Mouse (Mus musculus): Measurements from ENCODE around the gene Usp48. TPM values are rescaled to one million over a fixed set of nuclear protein-coding genes. Genes with fewer than 3 reads are reported as not detected.

The Usp48 gene
- polyA plus RNA-seq, 1 experiment from 2014 or later = 85.9 TPM

DNA sequence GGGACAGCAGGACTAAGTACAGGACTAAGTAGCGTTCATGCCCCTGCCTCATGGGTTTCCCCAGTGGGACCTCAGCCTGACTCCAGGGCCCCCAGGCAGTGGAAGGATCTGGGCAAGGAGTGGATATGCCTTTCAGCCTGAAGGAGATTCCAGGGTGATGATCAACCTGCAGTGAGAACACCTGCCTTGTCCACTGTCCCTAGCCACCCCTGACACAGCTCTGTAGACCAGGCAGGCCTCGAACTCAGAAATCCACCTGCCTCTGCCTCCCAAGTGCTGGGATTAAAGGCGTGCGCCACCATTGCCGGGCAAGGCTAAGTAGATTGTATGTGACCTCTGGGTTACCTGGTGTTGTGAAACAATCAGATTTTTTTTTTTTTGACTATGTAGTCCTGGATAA, 72.2 kb downstream of the Usp48 start:
- H3K9me3 ChIP-seq (replicated peaks) = no peaks in the 10 kb centered on the region

DNA sequence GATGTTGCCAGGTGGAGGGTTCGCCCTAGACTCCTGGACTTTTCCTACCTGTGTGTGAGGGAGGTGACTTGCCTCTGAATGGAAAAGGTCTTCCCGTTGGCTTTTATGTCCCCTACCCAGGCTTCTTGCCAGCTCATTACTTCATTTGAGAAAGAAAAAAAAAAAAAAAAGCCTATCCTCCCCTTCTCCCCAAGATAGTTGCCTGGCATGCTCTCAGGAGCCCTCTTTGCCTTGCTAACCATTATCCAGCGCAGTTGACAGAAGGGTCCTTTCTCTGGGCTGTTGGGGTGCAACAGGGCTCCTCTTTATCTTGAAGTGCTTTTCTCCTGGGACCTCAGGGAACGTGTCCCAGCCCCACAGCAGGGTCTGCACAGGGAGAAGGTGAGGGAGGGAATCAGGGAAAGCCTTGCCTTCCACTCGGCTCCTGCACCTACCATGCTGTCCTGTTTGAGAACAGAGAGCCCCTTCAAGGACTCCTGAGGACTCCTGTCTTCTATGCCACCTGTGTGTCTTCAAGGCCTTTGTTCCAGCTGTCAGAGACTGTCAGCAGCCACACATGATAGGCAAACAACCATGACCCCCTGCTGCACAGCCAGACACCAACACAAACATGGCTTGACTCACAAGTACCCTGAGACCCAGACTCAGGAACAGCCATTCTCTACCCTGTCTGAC, 72.9 kb downstream of the Usp48 start:
- Histone ChIP-seq H3K4me1 (peaks cover 37% of the 10 kb centered on the region), H3K4me3 (no peak overlapping the region), H3K9ac (no peak overlapping the region), H3K36me3 (no peaks in the 10 kb centered on the region), H3K27me3 (peaks cover 40% of the 10 kb centered on the region), H3K4me2 (replicated peaks) (no peak overlapping the region), H3K9me3 (replicated peaks) (no peaks in the 10 kb centered on the region), H3K27ac (no peak overlapping the region)
- ATAC-seq (ENCODE audit: low FRiP score) = no peak
- WGBS = 58% methylated on average over 5 of the region's 5 CpGs

More for the DNA sequence above, 72.2 kb downstream of the Usp48 start:
- Histone ChIP-seq H3K9ac (no peak overlapping the region), H3K36me3 (no peaks in the 10 kb centered on the region), H3K4me2 (replicated peaks) (0 out of 2 replicates have a peak overlapping the region, but pooled peaks have one; percentile 95), H3K4me1 (peaks cover 44% of the 10 kb centered on the region), H3K4me3 (no peak overlapping the region), H3K27me3 (peaks cover 40% of the 10 kb centered on the region), H3K27ac (no peak overlapping the region)
- ATAC-seq (ENCODE audit: low FRiP score) = no peak
- WGBS = 91% methylated on average over 5 of the region's 5 CpGs

DNA sequence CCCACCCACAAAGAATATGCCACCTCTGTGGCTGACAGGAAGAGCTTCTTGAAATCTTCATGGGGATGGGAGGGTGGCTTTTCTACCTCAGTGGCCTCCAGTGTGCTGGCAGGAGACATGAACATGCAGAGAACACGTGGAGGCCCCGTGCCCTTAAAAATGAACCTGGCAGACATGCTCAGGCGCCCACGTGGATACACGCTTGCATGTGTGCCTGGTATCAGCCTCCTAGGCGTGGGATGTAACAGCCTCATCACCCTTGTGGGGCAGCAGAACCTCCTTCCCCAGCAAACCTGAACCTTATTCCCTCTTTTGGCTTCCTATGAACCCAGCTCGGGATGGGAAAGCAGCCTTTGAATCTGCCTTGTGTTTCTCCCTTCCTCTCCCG, 73.4 kb downstream of the Usp48 start:
- Histone ChIP-seq H3K4me1 (peaks cover 32% of the 10 kb centered on the region), H3K27me3 (peaks cover 40% of the 10 kb centered on the region), H3K9ac (no peak overlapping the region), H3K27ac (no peak overlapping the region), H3K36me3 (no peaks in the 10 kb centered on the region), H3K4me3 (no peak overlapping the region), H3K4me2 (replicated peaks) (no peak overlapping the region), H3K9me3 (replicated peaks) (no peaks in the 10 kb centered on the region)
- no peak for ATAC-seq (ENCODE audit: low FRiP score)
- 67% methylated on average over 8 of the region's 8 CpGs for WGBS

DNA sequence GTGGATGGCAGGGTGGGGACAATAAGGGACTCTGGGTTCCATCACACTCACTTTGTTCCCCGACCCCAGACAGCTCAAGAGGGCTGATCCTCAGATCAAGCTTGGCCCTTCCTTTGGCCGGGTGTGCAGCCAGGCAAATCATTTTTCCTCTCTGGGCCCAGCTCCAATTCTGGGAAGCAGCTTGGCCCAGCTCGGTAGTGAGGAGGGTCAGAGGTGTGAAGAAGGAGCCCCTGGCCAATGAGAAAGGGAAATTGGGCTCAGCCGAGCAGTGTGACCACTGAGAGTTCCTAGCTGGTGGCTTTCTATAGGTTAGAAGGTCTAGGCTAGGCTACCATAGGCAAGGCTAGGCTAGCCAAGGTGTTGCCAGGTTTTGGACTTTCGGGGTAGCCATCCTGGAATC, 74.2 kb downstream of the Usp48 start:
- Histone ChIP-seq H3K27me3 (peaks cover 40% of the 10 kb centered on the region), H3K9me3 (replicated peaks) (no peaks in the 10 kb centered on the region), H3K4me3 (no peak overlapping the region), H3K36me3 (no peaks in the 10 kb centered on the region), H3K9ac (no peak overlapping the region), H3K4me2 (replicated peaks) (no peak overlapping the region), H3K4me1 (peaks cover 32% of the 10 kb centered on the region), H3K27ac (peak overlapping the region; percentile 53; the same call in 1 of the 2 replicates)
- 54% methylated on average over 5 of the region's 5 CpGs for WGBS
- no peak for ATAC-seq (ENCODE audit: low FRiP score)

DNA sequence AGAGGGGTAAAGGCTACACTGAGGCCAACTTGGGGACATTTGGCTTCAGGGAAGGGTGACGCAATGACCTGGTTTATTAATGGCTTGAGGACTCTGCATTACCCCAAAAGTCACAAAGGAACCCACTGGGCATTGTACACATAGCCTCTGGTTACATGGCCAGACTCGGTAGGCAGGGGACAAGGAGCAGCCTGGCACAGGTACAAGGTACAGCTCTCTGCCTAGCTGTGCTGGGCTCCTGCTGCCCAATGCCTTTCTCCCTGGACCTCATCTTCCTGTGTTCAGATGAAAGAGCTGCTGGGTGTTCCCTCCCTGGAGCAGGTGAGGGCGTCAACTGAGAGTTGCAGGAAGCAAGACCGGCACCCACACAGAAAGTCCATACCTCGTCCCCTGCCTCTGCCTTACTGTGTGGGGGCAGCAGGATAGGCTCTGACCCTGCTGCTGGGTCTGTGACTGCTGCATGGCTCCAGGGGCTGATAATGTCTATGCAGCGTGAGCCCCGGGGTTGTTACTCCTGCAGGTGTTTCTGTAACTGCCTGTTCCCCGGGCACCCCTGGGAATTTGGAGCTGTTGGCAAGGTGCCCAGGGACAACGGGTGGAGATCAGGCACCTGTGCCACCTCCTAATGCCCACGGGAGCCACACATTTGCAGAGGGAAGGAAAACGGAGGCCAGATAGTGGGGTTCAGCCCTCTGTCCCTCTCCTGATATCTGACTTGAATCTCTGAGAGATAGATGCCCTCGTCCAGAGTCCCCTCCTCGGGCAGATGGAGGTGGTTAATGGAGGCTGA, 78.4 kb downstream of the Usp48 start:
- Histone ChIP-seq H3K27ac (no peak overlapping the region), H3K4me2 (replicated peaks) (no peak overlapping the region), H3K36me3 (no peaks in the 10 kb centered on the region), H3K4me3 (no peak overlapping the region), H3K4me1 (peaks cover 10% of the 10 kb centered on the region), H3K9me3 (replicated peaks) (no peaks in the 10 kb centered on the region), H3K9ac (no peak overlapping the region), H3K27me3 (peaks cover 19% of the 10 kb centered on the region; the same call in 1 of the 2 replicates)
- WGBS = 69% methylated on average over 13 of the region's 13 CpGs
- ATAC-seq (ENCODE audit: low FRiP score) = no peak

DNA sequence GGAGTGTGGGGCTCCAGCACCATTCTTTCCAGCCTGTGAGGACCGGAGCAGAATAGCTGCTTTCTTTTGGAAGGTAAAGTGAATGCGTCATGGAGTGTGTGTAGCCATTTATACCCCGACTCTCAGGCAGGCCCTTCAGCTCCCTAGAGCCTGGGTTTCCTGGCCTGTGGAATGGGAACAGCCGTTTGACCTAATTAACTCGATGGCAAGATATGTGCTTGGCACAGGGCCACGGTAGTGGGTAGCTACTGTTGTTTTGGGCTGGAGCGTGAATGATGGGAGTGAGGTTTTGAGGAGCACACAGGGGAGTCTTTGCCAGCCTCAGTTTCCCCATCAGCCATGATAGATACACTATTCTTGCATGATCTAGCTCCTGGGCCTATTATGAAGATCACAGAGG, 82.0 kb downstream of the Usp48 start:
- Histone ChIP-seq H3K36me3 (no peaks in the 10 kb centered on the region), H3K4me3 (no peak overlapping the region), H3K4me2 (replicated peaks) (no peak overlapping the region), H3K27me3 (peaks cover 28% of the 10 kb centered on the region), H3K9ac (no peak overlapping the region), H3K9me3 (replicated peaks) (no peaks in the 10 kb centered on the region), H3K4me1 (peaks cover 8% of the 10 kb centered on the region), H3K27ac (no peak overlapping the region)
- 75% methylated on average over 7 of the region's 7 CpGs for WGBS
- ATAC-seq (ENCODE audit: low FRiP score) = no peak

DNA sequence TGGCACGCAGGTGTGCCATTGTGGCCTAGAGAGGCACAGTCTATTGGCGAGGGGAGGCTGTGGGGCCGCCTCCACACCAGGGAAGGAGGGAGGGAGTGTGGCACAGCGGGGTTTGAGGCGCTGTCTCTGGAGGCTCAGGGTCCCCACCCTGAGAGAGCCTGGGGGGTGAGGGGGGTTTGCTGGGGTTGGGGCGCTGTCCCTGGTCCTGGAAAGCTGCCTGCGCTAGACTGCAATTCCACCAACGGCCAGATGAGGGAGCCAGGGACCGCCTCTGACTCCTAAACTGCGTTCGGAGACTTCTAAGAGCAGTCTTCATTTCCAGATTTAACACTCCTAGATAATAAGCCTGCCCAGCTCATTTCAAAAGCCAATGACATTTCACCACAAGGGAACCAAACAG, 82.5 kb downstream of the Usp48 start:
- Histone ChIP-seq H3K4me1 (peaks cover 13% of the 10 kb centered on the region), H3K9me3 (replicated peaks) (no peaks in the 10 kb centered on the region), H3K27ac (no peak overlapping the region), H3K9ac (no peak overlapping the region), H3K27me3 (peaks cover 33% of the 10 kb centered on the region), H3K4me3 (no peak overlapping the region), H3K4me2 (replicated peaks) (no peak overlapping the region), H3K36me3 (no peaks in the 10 kb centered on the region)
- peak; percentile 30; the same call in 1 of the 2 replicates for ATAC-seq (ENCODE audit: low FRiP score)
- WGBS = 9% methylated on average over 9 of the region's 11 CpGs

DNA sequence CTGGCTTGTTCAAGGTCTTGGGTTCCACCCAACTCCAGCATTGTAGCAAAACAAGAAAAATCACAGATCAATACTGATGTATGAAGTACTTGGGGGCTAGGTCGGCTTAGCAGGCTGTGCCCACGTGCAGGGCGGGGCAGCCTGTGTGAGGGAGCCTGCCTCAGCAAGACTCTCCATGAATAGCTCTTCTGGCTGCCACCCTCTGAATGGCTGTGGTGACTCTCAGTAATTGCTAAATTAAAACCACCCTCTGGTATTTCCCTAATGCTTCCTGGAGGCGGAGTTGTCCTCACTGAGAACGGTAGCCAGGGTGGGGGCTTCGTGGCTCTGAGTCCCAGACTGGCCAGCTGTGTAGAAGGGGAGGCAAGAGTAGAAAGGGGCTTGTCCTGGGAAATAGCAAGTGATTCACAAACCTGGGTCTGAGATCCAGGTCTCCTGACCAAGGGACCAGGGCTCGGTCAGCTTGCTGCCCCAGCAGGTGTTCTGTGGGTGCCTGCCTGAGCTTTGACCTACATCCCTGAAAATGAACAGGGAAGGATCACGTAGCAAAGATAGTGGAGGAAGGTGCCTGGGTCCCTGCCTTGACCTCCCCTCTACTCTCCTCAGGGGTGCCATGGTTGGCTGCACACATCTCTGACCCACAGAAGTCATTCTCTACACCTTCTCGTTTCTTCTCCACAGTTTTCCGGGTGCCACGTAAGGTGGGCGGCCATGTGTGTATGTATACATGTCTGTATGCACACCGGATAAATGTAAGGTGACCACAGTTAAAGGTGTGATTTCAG, 83.3 kb downstream of the Usp48 start:
- no peak for ATAC-seq (ENCODE audit: low FRiP score)
- H3K27ac ChIP-seq = no peak overlapping the region
- H3K9ac ChIP-seq = no peak overlapping the region
- H3K36me3 ChIP-seq = no peaks in the 10 kb centered on the region
- H3K9me3 ChIP-seq (replicated peaks) = no peaks in the 10 kb centered on the region
- peaks cover 22% of the 10 kb centered on the region for H3K4me1 ChIP-seq
- peaks cover 42% of the 10 kb centered on the region for H3K27me3 ChIP-seq
- H3K4me3 ChIP-seq = no peak overlapping the region
- WGBS = 67% methylated on average over 13 of the region's 13 CpGs
- H3K4me2 ChIP-seq (replicated peaks) = no peak overlapping the region

DNA sequence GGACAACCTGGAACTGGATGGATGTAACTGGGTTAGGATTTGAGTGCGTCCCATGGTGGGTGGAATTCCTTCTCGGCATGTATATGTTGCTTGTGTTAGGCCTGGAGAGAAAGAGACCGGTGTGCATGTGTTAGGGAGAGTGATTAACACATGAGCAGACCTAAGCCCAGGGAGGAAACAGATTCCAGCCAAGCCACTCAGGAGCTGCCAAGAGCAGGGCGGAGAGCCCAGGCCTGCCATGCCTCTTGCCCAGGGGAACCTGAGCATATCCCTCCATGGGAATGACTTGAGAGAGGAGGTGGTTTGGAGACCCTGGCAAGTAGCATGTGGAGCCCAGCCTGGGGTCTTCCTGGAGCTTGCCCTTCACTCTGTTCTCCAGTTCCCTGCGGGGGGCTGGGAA, 84.4 kb downstream of the Usp48 start:
- Histone ChIP-seq H3K4me3 (no peak overlapping the region), H3K27ac (no peak overlapping the region), H3K9ac (no peak overlapping the region), H3K36me3 (no peaks in the 10 kb centered on the region), H3K27me3 (peaks cover 52% of the 10 kb centered on the region), H3K4me2 (replicated peaks) (no peak overlapping the region), H3K4me1 (peaks cover 27% of the 10 kb centered on the region), H3K9me3 (replicated peaks) (no peaks in the 10 kb centered on the region)
- WGBS = 90% methylated on average over 5 of the region's 5 CpGs
- no peak for ATAC-seq (ENCODE audit: low FRiP score)

DNA sequence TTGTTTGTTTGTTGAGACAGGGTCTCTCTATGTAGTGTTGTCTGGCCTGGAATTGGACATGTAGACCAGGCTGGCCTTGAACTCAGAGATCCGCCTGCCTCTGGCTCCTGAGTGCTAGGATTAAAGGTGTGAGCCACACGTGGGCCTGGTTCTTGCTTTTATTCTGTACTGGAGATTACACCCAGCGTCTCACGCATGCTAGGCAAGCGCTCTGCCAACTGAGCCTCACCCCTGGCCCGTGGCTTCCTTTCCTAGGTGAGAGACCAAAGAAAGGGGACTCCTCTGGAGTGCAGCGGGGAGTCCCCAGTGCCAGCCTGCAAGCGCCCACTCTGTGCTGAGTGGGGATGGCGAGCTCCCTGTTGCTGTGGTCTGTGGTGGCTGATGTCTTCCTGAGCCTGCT, 85.0 kb downstream of the Usp48 start:
- no peaks in the 10 kb centered on the region for H3K36me3 ChIP-seq
- H3K4me3 ChIP-seq = no peak overlapping the region
- H3K27me3 ChIP-seq = peaks cover 52% of the 10 kb centered on the region
- no peaks in the 10 kb centered on the region for H3K9me3 ChIP-seq (replicated peaks)
- H3K4me1 ChIP-seq = peaks cover 28% of the 10 kb centered on the region
- no peak for ATAC-seq (ENCODE audit: low FRiP score)
- H3K9ac ChIP-seq = no peak overlapping the region
- WGBS = 84% methylated on average over 9 of the region's 9 CpGs
- H3K27ac ChIP-seq = no peak overlapping the region
- H3K4me2 ChIP-seq (replicated peaks) = no peak overlapping the region

DNA sequence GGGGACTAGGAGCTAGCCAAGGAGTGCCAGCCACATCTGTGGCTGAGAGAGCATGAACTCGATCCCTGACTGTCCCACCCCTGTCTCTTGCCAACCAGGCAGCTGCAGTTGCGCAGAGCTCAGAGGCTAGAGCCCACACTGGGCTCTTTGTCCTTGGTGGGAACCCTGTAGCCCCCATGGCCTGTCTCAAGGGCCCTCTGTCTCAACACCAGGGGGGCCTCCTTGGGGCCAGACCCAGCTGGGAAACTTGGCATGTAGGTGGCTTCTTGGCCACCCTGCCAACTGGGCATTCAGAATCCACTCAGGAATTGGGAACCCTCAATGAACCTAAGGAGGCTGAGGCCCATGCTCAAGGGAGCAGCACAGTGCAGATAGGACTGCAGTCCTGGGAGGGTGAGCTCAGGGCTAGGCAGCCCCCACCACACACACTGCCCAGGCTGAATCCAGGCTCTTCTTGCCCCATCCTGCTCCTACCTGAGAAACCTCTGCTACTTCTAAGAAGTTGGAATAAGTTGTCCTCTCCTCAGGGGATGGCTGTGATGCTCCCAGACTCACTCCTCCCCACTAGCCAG, 86.5 kb downstream of the Usp48 start:
- H3K4me1 ChIP-seq = peaks cover 28% of the 10 kb centered on the region
- 77% methylated on average over 2 of the region's 2 CpGs for WGBS
- no peak overlapping the region for H3K4me2 ChIP-seq (replicated peaks)
- no peak overlapping the region for H3K9ac ChIP-seq
- no peak overlapping the region for H3K4me3 ChIP-seq
- no peaks in the 10 kb centered on the region for H3K36me3 ChIP-seq
- H3K27me3 ChIP-seq = peaks cover 58% of the 10 kb centered on the region
- no peak overlapping the region; the same call in 1 of the 2 replicates for H3K27ac ChIP-seq
- no peaks in the 10 kb centered on the region for H3K9me3 ChIP-seq (replicated peaks)
- no peak for ATAC-seq (ENCODE audit: low FRiP score)

DNA sequence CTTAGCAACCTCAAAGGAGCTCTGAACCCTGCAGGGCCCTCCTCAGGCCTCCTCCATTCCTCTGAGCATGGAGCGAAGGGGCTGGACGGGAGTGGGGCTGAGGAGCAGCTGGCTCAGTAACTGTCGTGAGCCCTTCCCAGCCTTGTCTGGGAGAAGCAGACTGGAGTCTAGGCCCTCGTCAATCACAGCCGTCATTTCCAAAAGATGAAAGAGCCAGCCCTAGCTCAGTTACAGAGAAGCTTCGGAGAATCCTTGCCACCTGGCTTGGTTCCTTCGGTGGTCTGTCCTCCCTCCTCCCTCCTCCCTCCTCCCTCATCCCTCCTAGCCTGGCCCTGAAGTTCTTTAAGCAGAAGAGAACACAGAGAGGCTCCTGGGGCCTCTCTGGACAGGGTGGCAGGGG, 87.2 kb downstream of the Usp48 start:
- H3K9ac ChIP-seq = peak overlapping the region; percentile 47; the same call in 1 of the 2 replicates

More for the DNA sequence above, 87.2 kb downstream of the Usp48 start:
- H3K4me3 ChIP-seq = no peak overlapping the region
- 14% methylated on average over 7 of the region's 7 CpGs for WGBS
- peaks cover 29% of the 10 kb centered on the region for H3K4me1 ChIP-seq
- no peaks in the 10 kb centered on the region for H3K9me3 ChIP-seq (replicated peaks)
- peak; percentile 21; the same call in 1 of the 2 replicates for ATAC-seq (ENCODE audit: low FRiP score)
- peak overlapping the region; percentile 66 for H3K27ac ChIP-seq
- no peaks in the 10 kb centered on the region for H3K36me3 ChIP-seq
- H3K27me3 ChIP-seq = peaks cover 63% of the 10 kb centered on the region
- 0 out of 2 replicates have a peak overlapping the region, but pooled peaks have one; percentile 65 for H3K4me2 ChIP-seq (replicated peaks)

Data from hindbrain, embryonic 12.5 days (tissue).